Mouse (Mus musculus) liver, embryonic 12.5 days (tissue): ENCODE measurements around the gene Rxfp4. TPM values are rescaled to one million over a fixed set of nuclear protein-coding genes. Genes with fewer than 3 reads are reported as not detected.

Experiments used
- ATAC-seq: fragments of 200-750 bp; cut with Nextera tagmentation; 2 replicates; pipeline ENCODE4 v1.8.0; 2017; ENCODE audit warnings: moderate number of reproducible peaks, mild to moderate bottlenecking, moderate library complexity
- H3K27ac ChIP-seq: fragments of 300-500 bp; sonication (generic); 2 replicates; pipeline ENCODE4 v1.5.1; 2016; ENCODE audit warnings: mild to moderate bottlenecking
- H3K27me3 ChIP-seq: fragments of 300-500 bp; sonication (generic); replicated peaks from 2 replicates; pipeline ENCODE4 v1.6.1; 2016; ENCODE audit warnings: mild to moderate bottlenecking, moderate library complexity
- H3K36me3 ChIP-seq: fragments of 300-500 bp; sonication (generic); 2 replicates; pipeline ENCODE4 v1.6.1; 2016; ENCODE audit warnings: mild to moderate bottlenecking, moderate library complexity
- H3K4me1 ChIP-seq: fragments of 300-500 bp; sonication (generic); 2 replicates; pipeline ENCODE4 v1.6.1; 2016
- H3K4me2 ChIP-seq: fragments of 300-500 bp; sonication (generic); 2 replicates; pipeline ENCODE4 v1.6.1; 2016; ENCODE audit warnings: mild to moderate bottlenecking, moderate library complexity
- H3K4me3 ChIP-seq: fragments of 300-500 bp; sonication (generic); 2 replicates; pipeline ENCODE4 v1.5.1; 2016; ENCODE audit warnings: mild to moderate bottlenecking, moderate library complexity
- H3K9ac ChIP-seq: fragments of 300-500 bp; sonication (generic); 2 replicates; pipeline ENCODE4 v1.6.1; 2016; ENCODE audit warnings: mild to moderate bottlenecking, moderate library complexity
- H3K9me3 ChIP-seq: fragments of 300-500 bp; sonication (generic); replicated peaks from 2 replicates; pipeline ENCODE4 v1.6.1; 2016; ENCODE audit warnings: mild to moderate bottlenecking, moderate library complexity
- WGBS: fragments of 180-500 bp; shearing (Covaris S2); methylation state at CpG from one replicate; pipeline ENCODE4 v1.1.7; 2016; ENCODE audit not compliant: insufficient replicate concordance; 5-methylcytosine and 5-hydroxymethylcytosine counted together
- polyA plus RNA-seq: library from polyadenylated mRNA; unstranded; fragments of >200 nt; fragmentation: Nextera tagmentation; extraction: Ambion mirVana; gene quantifications from 2 replicates; pipeline ENCODE4 v1.2.1, GENCODE M21; 2016

Gene Rxfp4
- not detected in 2 replicates for polyA plus RNA-seq

- Histone ChIP-seq H3K4me1 (peaks cover 7% of the 10 kb centered on the region; the same call in 1 of the 2 replicates), H3K4me3 (no peak within 1 kb of the TSS), H3K27me3 (peaks cover 12% of the 10 kb centered on the region; the same call in 1 of the 2 replicates), H3K4me2 (no peak within 1 kb of the TSS), H3K36me3 (peaks cover 8% of the 10 kb centered on the region), H3K9me3 (no peaks in the 10 kb centered on the region), H3K9ac (no peak within 1 kb of the TSS), H3K27ac (no peak within 1 kb of the TSS)
- 68% methylated on average over 17 of the region's 17 CpGs for WGBS
- no peak for ATAC-seq
These were observed at the start of gene Rxfp4 for GRCm38 (mm10) chr3:88652846-88653515. Rxfp4 (minus strand) TSS chr3:88653142.

- Histone ChIP-seq H3K27ac (no peak overlapping the region), H3K4me1 (no peaks in the 10 kb centered on the region), H3K4me3 (no peak overlapping the region), H3K36me3 (peaks cover 94% of the 10 kb centered on the region), H3K4me2 (no peak overlapping the region), H3K27me3 (no peaks in the 10 kb centered on the region), H3K9me3 (no peaks in the 10 kb centered on the region), H3K9ac (no peak overlapping the region)
- ATAC-seq, result no peak
- 85% methylated on average over 3 of the region's 3 CpGs for WGBS
These were observed 48.3 kb upstream of the Rxfp4 start for GRCm38 (mm10) chr3:88701222-88701621.

GRCm38 (mm10) chr3:88700247-88700646 lies 47.3 kb upstream of the Rxfp4 start:
- Histone ChIP-seq H3K4me2 (no peak overlapping the region), H3K9me3 (no peaks in the 10 kb centered on the region), H3K9ac (no peak overlapping the region), H3K27me3 (no peaks in the 10 kb centered on the region), H3K4me1 (no peaks in the 10 kb centered on the region), H3K27ac (no peak overlapping the region), H3K36me3 (peaks cover 95% of the 10 kb centered on the region), H3K4me3 (no peak overlapping the region)
- no peak for ATAC-seq
- WGBS, result 89% methylated on average over 3 of the region's 3 CpGs

- no peak overlapping the region for H3K9ac ChIP-seq
- peaks cover 96% of the 10 kb centered on the region for H3K36me3 ChIP-seq
- no peaks in the 10 kb centered on the region for H3K9me3 ChIP-seq
- WGBS, result 93% methylated on average over 6 of the region's 6 CpGs
- H3K4me1 ChIP-seq, result no peaks in the 10 kb centered on the region
- H3K27me3 ChIP-seq, result no peaks in the 10 kb centered on the region
- H3K4me3 ChIP-seq, result no peak overlapping the region
- no peak for ATAC-seq
- H3K4me2 ChIP-seq, result no peak overlapping the region
- no peak overlapping the region for H3K27ac ChIP-seq
These were observed 45.9 kb upstream of the Rxfp4 start for GRCm38 (mm10) chr3:88698834-88699233.

GRCm38 (mm10) chr3:88698051-88698450 lies 45.1 kb upstream of the Rxfp4 start:
- ATAC-seq, result no peak
- Histone ChIP-seq H3K4me2 (no peak overlapping the region), H3K4me1 (no peaks in the 10 kb centered on the region), H3K27me3 (no peaks in the 10 kb centered on the region), H3K4me3 (no peak overlapping the region), H3K36me3 (peaks cover 96% of the 10 kb centered on the region), H3K9me3 (no peaks in the 10 kb centered on the region), H3K27ac (no peak overlapping the region), H3K9ac (no peak overlapping the region)
- WGBS, result 83% methylated on average over 1 of the region's 1 CpGs

- no peak for ATAC-seq
- Histone ChIP-seq H3K4me1 (no peaks in the 10 kb centered on the region), H3K27ac (no peak overlapping the region), H3K27me3 (no peaks in the 10 kb centered on the region), H3K36me3 (peaks cover 99% of the 10 kb centered on the region), H3K4me3 (no peak overlapping the region), H3K9me3 (no peaks in the 10 kb centered on the region), H3K4me2 (no peak overlapping the region), H3K9ac (no peak overlapping the region)
These were observed 42.6 kb upstream of the Rxfp4 start for GRCm38 (mm10) chr3:88695545-88695944.

- Histone ChIP-seq H3K27ac (no peak overlapping the region), H3K4me1 (peaks cover 24% of the 10 kb centered on the region), H3K9me3 (no peaks in the 10 kb centered on the region), H3K9ac (no peak overlapping the region), H3K36me3 (peaks cover 67% of the 10 kb centered on the region), H3K4me3 (no peak overlapping the region), H3K27me3 (no peaks in the 10 kb centered on the region), H3K4me2 (no peak overlapping the region)
- no peak for ATAC-seq
- WGBS, result 80% methylated on average over 5 of the region's 5 CpGs
These were observed 36.1 kb upstream of the Rxfp4 start for GRCm38 (mm10) chr3:88689079-88689478.

- Histone ChIP-seq H3K9ac (peak overlapping the region; percentile 91), H3K36me3 (peaks cover 48% of the 10 kb centered on the region), H3K4me3 (peak overlapping the region; percentile 86), H3K27me3 (no peaks in the 10 kb centered on the region), H3K4me1 (peaks cover 24% of the 10 kb centered on the region), H3K4me2 (peak overlapping the region; percentile 92), H3K27ac (peak overlapping the region; percentile 87; the same call in 1 of the 2 replicates), H3K9me3 (no peaks in the 10 kb centered on the region)
- ATAC-seq, result no peak
- WGBS, result 17% methylated on average over 13 of the region's 13 CpGs
These were observed 34.0 kb upstream of the Rxfp4 start for GRCm38 (mm10) chr3:88686734-88687611.

GRCm38 (mm10) chr3:88685958-88686451 lies 33.1 kb upstream of the Rxfp4 start:
- H3K27me3 ChIP-seq, result no peaks in the 10 kb centered on the region
- H3K27ac ChIP-seq, result peak overlapping the region; percentile 87
- peak overlapping the region; percentile 91 for H3K9ac ChIP-seq
- H3K4me2 ChIP-seq, result peak overlapping the region; percentile 92
- whole genome bisulfite sequencing, result under 1% methylated on average over 45 of the region's 45 CpGs
- H3K36me3 ChIP-seq, result peaks cover 38% of the 10 kb centered on the region
- no peaks in the 10 kb centered on the region for H3K9me3 ChIP-seq
- H3K4me1 ChIP-seq, result peaks cover 24% of the 10 kb centered on the region
- ATAC-seq, result peak; percentile 61
- peak overlapping the region; percentile 86 for H3K4me3 ChIP-seq

- no peaks in the 10 kb centered on the region for H3K9me3 ChIP-seq
- peak within 1 kb of the TSS; percentile 91 for H3K9ac ChIP-seq
- ATAC-seq, result peak; percentile 98
- peaks cover 24% of the 10 kb centered on the region for H3K4me1 ChIP-seq
- peaks cover 31% of the 10 kb centered on the region for H3K36me3 ChIP-seq
- H3K4me3 ChIP-seq, result peak within 1 kb of the TSS; percentile 86
- H3K27me3 ChIP-seq, result no peaks in the 10 kb centered on the region
- peak within 1 kb of the TSS; percentile 92 for H3K4me2 ChIP-seq
- under 1% methylated on average over 47 of the region's 47 CpGs for WGBS
- H3K27ac ChIP-seq, result peak within 1 kb of the TSS; percentile 87
These were observed 32.3 kb upstream of the Rxfp4 start, which contains the start of gene Khdc4 for GRCm38 (mm10) chr3:88684980-88685941. Khdc4 (plus strand) TSS chr3:88685803.

GRCm38 (mm10) chr3:88684236-88684979 lies 31.5 kb upstream of the Rxfp4 start:
- no peaks in the 10 kb centered on the region for H3K27me3 ChIP-seq
- H3K4me2 ChIP-seq, result peak overlapping the region; percentile 92
- H3K4me1 ChIP-seq, result peaks cover 24% of the 10 kb centered on the region
- H3K4me3 ChIP-seq, result peak overlapping the region; percentile 86
- H3K36me3 ChIP-seq, result peaks cover 22% of the 10 kb centered on the region
- H3K9me3 ChIP-seq, result no peaks in the 10 kb centered on the region
- ATAC-seq, result no peak
- WGBS, result 43% methylated on average over 8 of the region's 8 CpGs
- peak overlapping the region; percentile 67 for H3K9ac ChIP-seq
- H3K27ac ChIP-seq, result peak overlapping the region; percentile 83
